Mouse (Mus musculus) neural tube, embryonic 15.5 days (tissue): ENCODE data around the gene Scn4a. TPM values are rescaled to one million over a fixed set of nuclear protein-coding genes. Genes with fewer than 3 reads are reported as not detected.

Source experiments
- ATAC-seq: fragments of 200-750 bp; cut with Nextera tagmentation; 2 replicates; pipeline ENCODE4 v1.8.0; 2017; ENCODE audit warnings: mild to moderate bottlenecking, moderate TSS enrichment, moderate library complexity; ENCODE audit not compliant: low FRiP score
- H3K27ac ChIP-seq: fragments of 300-500 bp; sonication (generic); replicated peaks from 2 replicates; pipeline ENCODE4 v1.5.1; 2015; ENCODE audit warnings: mild to moderate bottlenecking, inconsistent platforms
- H3K27me3 ChIP-seq: fragments of 300-500 bp; sonication (generic); replicated peaks from 2 replicates; pipeline ENCODE4 v1.6.1; 2015; ENCODE audit warnings: inconsistent platforms
- H3K36me3 ChIP-seq: fragments of 300-500 bp; sonication (generic); 2 replicates; pipeline ENCODE4 v1.6.1; 2015; ENCODE audit warnings: inconsistent platforms
- H3K4me1 ChIP-seq: fragments of 300-500 bp; sonication (generic); 2 replicates; pipeline ENCODE4 v1.6.1; 2015; ENCODE audit warnings: inconsistent platforms
- H3K4me2 ChIP-seq: fragments of 300-500 bp; sonication (generic); 2 replicates; pipeline ENCODE4 v1.6.1; 2015; ENCODE audit warnings: inconsistent platforms, mild to moderate bottlenecking, moderate library complexity
- H3K4me3 ChIP-seq: fragments of 300-500 bp; sonication (generic); replicated peaks from 2 replicates; pipeline ENCODE4 v1.5.1; 2015; ENCODE audit warnings: mild to moderate bottlenecking, inconsistent platforms
- H3K9ac ChIP-seq: fragments of 300-500 bp; sonication (generic); replicated peaks from 2 replicates; pipeline ENCODE4 v1.6.1; 2015; ENCODE audit warnings: mild to moderate bottlenecking, inconsistent platforms
- H3K9me3 ChIP-seq: fragments of 300-500 bp; sonication (generic); replicated peaks from 2 replicates; pipeline ENCODE4 v1.6.1; 2016; ENCODE audit warnings: inconsistent platforms
- WGBS: fragments of 180-500 bp; shearing (Covaris S2); methylation state at CpG from one replicate; pipeline ENCODE4 v1.1.7; 2015; ENCODE audit warnings: mixed read lengths; 5-methylcytosine and 5-hydroxymethylcytosine counted together
- polyA plus RNA-seq: library from polyadenylated mRNA; unstranded; fragments of >200 nt; fragmentation: Nextera tagmentation; extraction: Ambion mirVana; gene quantifications from 2 replicates; pipeline ENCODE4 v1.2.1, GENCODE M21; 2015

Scn4a gene
- polyA plus RNA-seq, 1 experiment from 2014 or later = 0.18 TPM

DNA sequence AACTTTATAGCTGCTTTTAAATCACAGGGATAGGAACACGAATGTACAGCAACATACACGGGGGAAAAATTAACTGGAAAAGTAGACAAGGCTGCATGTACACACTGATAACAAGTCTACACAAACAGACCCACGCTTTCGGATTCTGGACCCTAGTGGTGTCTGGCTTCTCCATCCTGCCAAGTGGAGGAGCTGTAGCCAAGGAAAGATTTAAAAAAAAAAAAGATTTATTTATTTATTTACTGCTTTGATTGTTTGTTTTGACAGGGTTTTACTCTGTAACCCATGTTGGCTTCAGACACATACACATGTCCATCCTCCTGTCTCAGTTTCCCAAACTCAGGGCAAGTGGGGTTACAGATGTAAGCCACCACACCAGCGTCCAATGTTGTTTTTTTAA lies 45.7 kb downstream of the Scn4a start:
- H3K9ac ChIP-seq = no peak overlapping the region
- no peaks in the 10 kb centered on the region for H3K9me3 ChIP-seq
- H3K4me2 ChIP-seq = no peak overlapping the region
- no peaks in the 10 kb centered on the region for H3K27me3 ChIP-seq
- 83% methylated on average over 5 of the region's 5 CpGs for WGBS
- H3K27ac ChIP-seq = no peak overlapping the region
- H3K4me3 ChIP-seq = no peak overlapping the region
- ATAC-seq = no peak
- no peaks in the 10 kb centered on the region for H3K4me1 ChIP-seq
- no peaks in the 10 kb centered on the region for H3K36me3 ChIP-seq

GRCm38 (mm10) chr11:106306758-106307157 lies 46.3 kb downstream of the Scn4a start:
- Histone ChIP-seq H3K4me2 (no peak overlapping the region), H3K27ac (no peak overlapping the region), H3K36me3 (no peaks in the 10 kb centered on the region), H3K9ac (no peak overlapping the region), H3K4me1 (no peaks in the 10 kb centered on the region), H3K9me3 (no peaks in the 10 kb centered on the region), H3K27me3 (no peaks in the 10 kb centered on the region), H3K4me3 (no peak overlapping the region)
- 88% methylated on average over 9 of the region's 9 CpGs for WGBS
- no peak for ATAC-seq

DNA sequence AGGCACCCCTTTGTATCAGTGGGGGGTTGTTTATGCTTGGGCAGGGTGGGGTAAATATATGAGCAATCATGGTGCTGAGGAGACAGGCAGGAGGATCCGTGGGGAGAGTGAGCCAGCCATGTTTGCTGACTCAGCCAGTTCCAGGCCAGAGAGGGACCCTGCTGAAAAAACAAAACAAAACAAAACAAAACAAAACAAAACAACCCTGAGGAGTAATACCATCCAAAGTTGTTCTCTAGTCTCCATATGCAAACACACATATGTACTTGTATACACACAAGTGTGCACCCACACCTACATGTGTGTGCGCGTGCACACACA lies 47.1 kb downstream of the Scn4a start:
- H3K9ac ChIP-seq = no peak overlapping the region
- H3K36me3 ChIP-seq = no peaks in the 10 kb centered on the region
- no peak overlapping the region for H3K27ac ChIP-seq
- no peaks in the 10 kb centered on the region for H3K4me1 ChIP-seq
- no peak for ATAC-seq
- no peaks in the 10 kb centered on the region for H3K27me3 ChIP-seq
- 83% methylated on average over 3 of the region's 3 CpGs for WGBS
- no peaks in the 10 kb centered on the region for H3K9me3 ChIP-seq
- H3K4me3 ChIP-seq = no peak overlapping the region
- no peak overlapping the region for H3K4me2 ChIP-seq

- 86% methylated on average over 10 of the region's 10 CpGs for WGBS
- Histone ChIP-seq H3K4me1 (no peaks in the 10 kb centered on the region), H3K4me2 (no peak overlapping the region), H3K9ac (no peak overlapping the region), H3K36me3 (no peaks in the 10 kb centered on the region), H3K4me3 (no peak overlapping the region), H3K27ac (no peak overlapping the region), H3K9me3 (no peaks in the 10 kb centered on the region), H3K27me3 (no peaks in the 10 kb centered on the region)
- ATAC-seq = no peak
These were observed 47.6 kb downstream of the Scn4a start for GRCm38 (mm10) chr11:106305348-106306064.

GRCm38 (mm10) chr11:106302634-106303033 lies 50.5 kb downstream of the Scn4a start:
- 21% methylated on average over 2 of the region's 2 CpGs for WGBS

DNA sequence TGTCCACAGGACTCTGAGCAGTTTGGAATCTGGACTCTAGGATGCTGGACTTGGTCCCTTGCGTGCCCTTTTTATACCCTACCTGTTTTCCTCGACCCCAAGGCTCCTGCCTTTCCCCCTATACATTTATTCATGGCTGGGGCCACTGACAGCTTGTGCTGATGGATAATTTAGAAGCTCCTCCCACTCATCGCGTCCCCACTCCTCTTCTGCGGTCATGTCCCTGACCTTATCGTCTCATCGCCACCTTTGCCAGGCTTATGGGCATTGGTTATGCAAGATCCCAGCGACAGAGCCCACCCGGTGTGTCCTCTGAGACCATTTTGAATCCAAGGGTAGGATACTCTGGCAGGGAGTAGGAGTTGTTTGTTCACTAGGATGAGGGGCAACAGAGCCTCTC lies 51.3 kb downstream of the Scn4a start, which contains the start of gene Gh:
Gh (minus strand) TSS at position 101 of the 400 bp plus-strand sequence.
- WGBS = 80% methylated on average over 9 of the region's 9 CpGs
- Histone ChIP-seq H3K4me2 (no peak within 1 kb of the TSS), H3K36me3 (no peaks in the 10 kb centered on the region), H3K27me3 (no peaks in the 10 kb centered on the region), H3K4me3 (no peak within 1 kb of the TSS), H3K9ac (no peak within 1 kb of the TSS), H3K4me1 (no peaks in the 10 kb centered on the region), H3K27ac (no peak within 1 kb of the TSS), H3K9me3 (no peaks in the 10 kb centered on the region)
- no peak for ATAC-seq

More at GRCm38 (mm10) chr11:106302634-106303033, 50.5 kb downstream of the Scn4a start:
- H3K4me3 ChIP-seq = no peak overlapping the region
- no peak overlapping the region for H3K4me2 ChIP-seq
- H3K27me3 ChIP-seq = no peaks in the 10 kb centered on the region
- H3K36me3 ChIP-seq = no peaks in the 10 kb centered on the region
- ATAC-seq = no peak
- H3K4me1 ChIP-seq = no peaks in the 10 kb centered on the region
- no peak overlapping the region for H3K27ac ChIP-seq
- no peaks in the 10 kb centered on the region for H3K9me3 ChIP-seq
- H3K9ac ChIP-seq = no peak overlapping the region

- no peaks in the 10 kb centered on the region for H3K4me1 ChIP-seq
- H3K9ac ChIP-seq = no peak overlapping the region
- no peak for ATAC-seq
- H3K4me3 ChIP-seq = no peak overlapping the region
- H3K9me3 ChIP-seq = no peaks in the 10 kb centered on the region
- no peaks in the 10 kb centered on the region for H3K27me3 ChIP-seq
- WGBS = 83% methylated on average over 2 of the region's 2 CpGs
- no peak overlapping the region for H3K4me2 ChIP-seq
- no peaks in the 10 kb centered on the region for H3K36me3 ChIP-seq
- no peak overlapping the region for H3K27ac ChIP-seq
These were observed 61.2 kb downstream of the Scn4a start for GRCm38 (mm10) chr11:106291861-106292260.

DNA sequence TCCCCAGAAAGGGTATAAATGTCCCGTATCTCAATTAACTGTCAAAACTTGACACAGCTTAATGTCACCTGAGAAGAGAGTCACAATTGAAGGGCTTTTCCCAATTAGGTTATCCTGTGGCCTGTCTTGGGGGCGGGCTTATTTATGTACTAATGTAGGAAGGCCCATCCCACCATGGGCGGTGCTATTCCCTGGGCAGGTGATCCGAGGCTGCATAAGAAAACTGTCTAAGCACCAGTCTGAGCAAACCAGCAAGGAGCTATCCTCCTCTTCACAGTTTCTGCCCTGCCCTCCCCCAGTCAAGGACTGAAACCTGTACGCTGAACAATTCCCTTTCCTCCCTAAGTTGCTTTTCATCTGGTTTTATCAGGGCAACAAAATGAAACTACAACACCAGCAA lies 62.7 kb downstream of the Scn4a start:
- Histone ChIP-seq H3K4me2 (no peak overlapping the region), H3K4me3 (no peak overlapping the region), H3K9ac (no peak overlapping the region), H3K27ac (no peak overlapping the region), H3K27me3 (no peaks in the 10 kb centered on the region), H3K36me3 (no peaks in the 10 kb centered on the region), H3K4me1 (no peaks in the 10 kb centered on the region), H3K9me3 (no peaks in the 10 kb centered on the region)
- no peak for ATAC-seq
- 96% methylated on average over 5 of the region's 5 CpGs for WGBS

GRCm38 (mm10) chr11:106289369-106289768 lies 63.7 kb downstream of the Scn4a start:
- no peak overlapping the region for H3K27ac ChIP-seq
- no peak for ATAC-seq
- H3K4me3 ChIP-seq = no peak overlapping the region
- H3K9ac ChIP-seq = no peak overlapping the region
- 56% methylated on average over 8 of the region's 8 CpGs for WGBS
- no peaks in the 10 kb centered on the region for H3K27me3 ChIP-seq
- H3K4me1 ChIP-seq = no peaks in the 10 kb centered on the region
- no peaks in the 10 kb centered on the region for H3K9me3 ChIP-seq
- no peak overlapping the region for H3K4me2 ChIP-seq
- H3K36me3 ChIP-seq = no peaks in the 10 kb centered on the region

GRCm38 (mm10) chr11:106286987-106287386 lies 66.1 kb downstream of the Scn4a start:
- ATAC-seq = no peak
- 67% methylated on average over 11 of the region's 11 CpGs for WGBS
- Histone ChIP-seq H3K27me3 (no peaks in the 10 kb centered on the region), H3K27ac (no peak overlapping the region), H3K9me3 (no peaks in the 10 kb centered on the region), H3K4me1 (no peaks in the 10 kb centered on the region), H3K4me3 (no peak overlapping the region), H3K36me3 (no peaks in the 10 kb centered on the region), H3K4me2 (no peak overlapping the region), H3K9ac (no peak overlapping the region)

DNA sequence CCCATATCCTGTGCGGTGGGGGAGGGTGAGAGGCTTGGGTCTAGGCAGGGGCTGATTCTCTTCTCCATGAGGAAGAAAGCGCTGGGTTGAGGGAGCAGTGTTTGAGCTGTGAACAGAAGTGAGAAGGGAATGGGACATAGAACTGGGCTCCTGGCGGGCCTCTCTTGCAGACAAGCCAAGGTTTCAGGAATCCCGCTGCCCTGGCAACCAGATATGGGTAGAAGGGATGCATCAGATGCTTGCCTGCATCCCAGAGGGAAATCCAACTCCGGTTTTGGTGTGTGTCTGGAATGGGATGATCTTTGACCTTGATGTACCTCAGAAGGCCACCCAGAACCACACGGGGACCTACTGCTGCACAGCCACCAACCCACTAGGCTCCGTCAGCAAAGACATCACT lies 66.9 kb downstream of the Scn4a start:
- H3K4me1 ChIP-seq = no peaks in the 10 kb centered on the region
- no peaks in the 10 kb centered on the region for H3K27me3 ChIP-seq
- H3K36me3 ChIP-seq = no peaks in the 10 kb centered on the region
- 91% methylated on average over 7 of the region's 7 CpGs for WGBS
- ATAC-seq = no peak
- H3K9ac ChIP-seq = no peak overlapping the region
- H3K27ac ChIP-seq = no peak overlapping the region
- H3K4me2 ChIP-seq = no peak overlapping the region
- H3K4me3 ChIP-seq = no peak overlapping the region
- no peaks in the 10 kb centered on the region for H3K9me3 ChIP-seq

GRCm38 (mm10) chr11:106284126-106284525 lies 69.0 kb downstream of the Scn4a start:
- no peak for ATAC-seq
- Histone ChIP-seq H3K4me1 (no peaks in the 10 kb centered on the region), H3K27me3 (no peaks in the 10 kb centered on the region), H3K4me2 (no peak overlapping the region), H3K9me3 (no peaks in the 10 kb centered on the region), H3K27ac (no peak overlapping the region), H3K4me3 (no peak overlapping the region), H3K36me3 (no peaks in the 10 kb centered on the region), H3K9ac (no peak overlapping the region)
- 58% methylated on average over 8 of the region's 8 CpGs for WGBS
